Comparison of ENCODE assay signal across 8 mouse cellular contexts in the genomic region with DNA sequence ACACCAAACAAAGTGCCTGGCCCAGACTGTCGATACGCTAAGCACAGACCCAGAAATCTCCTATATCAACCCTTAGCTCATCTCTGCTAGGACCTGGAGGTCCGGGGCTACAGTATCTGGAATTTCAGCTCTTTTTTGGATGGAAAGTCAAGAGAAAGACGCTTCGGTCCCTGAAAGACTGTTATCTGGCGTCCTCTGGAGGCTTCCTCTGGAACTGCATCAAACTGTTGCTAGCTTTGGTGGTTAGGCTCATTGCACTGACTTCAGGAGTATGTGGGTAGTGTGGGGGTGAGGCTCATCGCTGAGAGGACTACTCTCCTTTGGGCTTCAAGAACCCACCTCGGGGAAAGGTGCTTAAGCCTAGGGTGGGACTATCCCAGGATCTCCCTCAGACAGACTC. TPM values are rescaled to one million over a fixed set of nuclear protein-coding genes. Genes with fewer than 3 reads are reported as not detected.
DNase-seq lines count a peak whose midpoint lies in the region; ATAC-seq and TF ChIP-seq lines count a peak whose summit lies in the region.
"Had no signal": no experiment of that assay in that cellular context is flagged by ENCODE, and none has a peak within 500 bp of the region (broad histone marks: within the 10 kb centered on the region; RNA-seq: fewer than 3 reads in every experiment).

No protein-coding gene starts in this region.

- no peak for ATAC-seq in Patski
- peak; percentile 83 for ATAC-seq in megakaryocyte progenitor cell, adult 5-6 weeks (replicated peaks; ENCODE audit: poor library complexity)

- in situ Hi-C loops in Patski (cut with MboI; ENCODE audit: low pct_unique_long_range_greater_than_20kb), result loop anchor here (5.0 kb wide), 2 partner anchors 37 to 48 kb away; no protein-coding TSS in a partner anchor

- peak; percentile 100 for TF ChIP-seq CTCF in E14TG2a.4 (conservative IDR thresholded peaks at IDR 0.05; ENCODE audit: low read length)
- TF ChIP-seq CTCF in Patski (IDR thresholded peaks at IDR 0.05), result peak; percentile 99

- no peak for DNase-seq in Patski (ENCODE audit: low read depth, low spot score)
- DNase-seq in cerebellum, postnatal 36 days, result peak; percentile 69 to 77
- peak; percentile 62 to 76 for DNase-seq in heart, postnatal 14 days
- peak; percentile 77 to 91 for DNase-seq in layer of hippocampus, postnatal 25 days (ENCODE audit: extremely low spot score in 1 of 2, low spot score in 1 of 2)
- DNase-seq in spleen, postnatal 10 days (ENCODE audit: low spot score in 2 of 2), result peak; percentile 45 to 74

- no peaks in the 10 kb centered on the region for H3K9me3 ChIP-seq in E14TG2a.4 (ENCODE audit: low read length)
- H3K9me3 ChIP-seq: lung, embryonic 15.5 days had no signal

- intact Hi-C loops in heart, postnatal 14 days (cut with DNase I), result loop anchor here (1.0 kb wide), 2 partner anchors 39 to 44 kb away; no protein-coding TSS in a partner anchor

- POLR2A ChIA-PET in Patski (lab: Charles Lee), result interaction anchor here (0.5 to 9.9 kb wide), 3 partner anchors 36 to 84 kb away, joined by 3 to 160 read pairs (median 5); no protein-coding TSS in a partner anchor

- H3K4me1 ChIP-seq in E14TG2a.4 (replicated peaks; ENCODE audit: low read depth, low read length), result peaks cover 60% of the 10 kb centered on the region

- H3K27me3 ChIP-seq in E14TG2a.4 (ENCODE audit: insufficient read depth, low read length) (peaks cover 13% of the 10 kb centered on the region; the same call in 1 of the 2 replicates), Patski (no peaks in the 10 kb centered on the region)
- H3K27me3 ChIP-seq: lung, embryonic 15.5 days had no signal

- H3K4me3 ChIP-seq in E14TG2a.4 (replicated peaks; ENCODE audit: low read length), result no peak overlapping the region
- H3K4me3 ChIP-seq: lung, embryonic 15.5 days had no signal

- H3K36me3 ChIP-seq in E14TG2a.4 (ENCODE audit: insufficient read depth, low read length), result no peaks in the 10 kb centered on the region
- H3K36me3 ChIP-seq: lung, embryonic 15.5 days had no signal

- CTCF ChIA-PET in Patski (lab: Charles Lee), result interaction anchor here (0.7 to 13.3 kb wide), 19 partner anchors 8 to 292 kb away, joined by 3 to 473 read pairs (median 4); a partner anchor contains a TSS

RNA-seq across cellular contexts. Expression of a gene that starts 13.3 kb away (rescaled TPM):
- polyA plus RNA-seq in Patski (2021), result 0.37 TPM
- total RNA-seq in heart, postnatal 14 days (2021), result under 1 TPM in 1 of 2 experiments, not detected in 1; 0.24 TPM
- total RNA-seq in layer of hippocampus, postnatal 25 days (2021), result not detected
- not detected in 2 replicates for total RNA-seq in megakaryocyte progenitor cell, adult 5-6 weeks (2015)
- total RNA-seq in megakaryocyte progenitor cell, adult 5-6 weeks (2017), result not detected in 2 replicates

RNA-seq across cellular contexts. Expression of a gene that starts 22.3 kb away (rescaled TPM):
- 1.1 TPM for polyA plus RNA-seq in Patski (2021)
- total RNA-seq in heart, postnatal 14 days (2021), result not detected
- not detected for total RNA-seq in layer of hippocampus, postnatal 25 days (2021)
- 0.10 and 1.0 TPM in 2 replicates for total RNA-seq in megakaryocyte progenitor cell, adult 5-6 weeks (2015)
- 0.04 and 0.44 TPM in 2 replicates for total RNA-seq in megakaryocyte progenitor cell, adult 5-6 weeks (2017)

RNA-seq across cellular contexts. Expression of a gene that starts 56.4 kb away (rescaled TPM):
- 55.0 TPM for polyA plus RNA-seq in Patski (2021)
- total RNA-seq in heart, postnatal 14 days (2021), result 1 to 10 TPM; 5.9 to 6.3 TPM
- 10 to 100 TPM; 29.6 to 32.5 TPM for total RNA-seq in layer of hippocampus, postnatal 25 days (2021)
- 27.2 and 34.4 TPM in 2 replicates for total RNA-seq in megakaryocyte progenitor cell, adult 5-6 weeks (2015)
- 25.7 and 29.2 TPM in 2 replicates for total RNA-seq in megakaryocyte progenitor cell, adult 5-6 weeks (2017)
